Mouse (Mus musculus) stomach, postnatal 0 days (tissue): Measurements from ENCODE around the gene Ccdc89. TPM values are rescaled to one million over a fixed set of nuclear protein-coding genes. Genes with fewer than 3 reads are reported as not detected.

Experiments used
- ATAC-seq: fragments of 200-750 bp; cut with Nextera tagmentation; 2 replicates; pipeline ENCODE4 v1.8.0; 2017; ENCODE audit not compliant: low FRiP score, low TSS enrichment
- DNase-seq: peaks from one replicate; pipeline ENCODE4 v3.0.0-alpha.2; 2016; ENCODE audit warnings: low spot score
- H3K27ac ChIP-seq: fragments of 300-500 bp; sonication (generic); replicated peaks from 2 replicates; pipeline ENCODE4 v1.5.1; 2014; ENCODE audit warnings: mild to moderate bottlenecking, control low read depth
- H3K27me3 ChIP-seq: fragments of 300-500 bp; sonication (generic); 2 replicates; pipeline ENCODE4 v1.6.1; 2014; ENCODE audit warnings: low read length; ENCODE audit not compliant: control insufficient read depth, insufficient read depth
- H3K36me3 ChIP-seq: fragments of 300-500 bp; sonication (generic); 2 replicates; pipeline ENCODE4 v1.6.1; 2014; ENCODE audit warnings: low read length, mixed read lengths; ENCODE audit not compliant: control insufficient read depth, insufficient read depth
- H3K4me1 ChIP-seq: fragments of 300-500 bp; sonication (generic); replicated peaks from 2 replicates; pipeline ENCODE4 v1.6.1; 2014; ENCODE audit warnings: antibody characterized with exemption; ENCODE audit not compliant: control insufficient read depth, insufficient read depth
- H3K4me2 ChIP-seq: fragments of 300-500 bp; sonication (generic); replicated peaks from 2 replicates; pipeline ENCODE4 v1.6.1; 2014; ENCODE audit warnings: low read depth, mild to moderate bottlenecking, control low read depth, moderate library complexity
- H3K4me3 ChIP-seq: fragments of 300-500 bp; sonication (generic); 2 replicates; pipeline ENCODE4 v1.5.1; 2014; ENCODE audit warnings: low read depth, low read length, control low read depth
- H3K9ac ChIP-seq: fragments of 300-500 bp; sonication (generic); 2 replicates; pipeline ENCODE4 v1.6.1; 2014; ENCODE audit warnings: mild to moderate bottlenecking, low read length, control low read depth, mixed read lengths
- H3K9me3 ChIP-seq: fragments of 300-500 bp; sonication (generic); 2 replicates; pipeline ENCODE4 v1.6.1; 2016; ENCODE audit warnings: low read length; ENCODE audit not compliant: control insufficient read depth
- CTCF ChIP-seq: IDR thresholded peaks from 2 replicates; pipeline ENCODE4 v1.5.1; 2016; ENCODE audit warnings: antibody characterized with exemption, low read depth, mild to moderate bottlenecking, moderate library complexity
- EP300 ChIP-seq: optimal IDR thresholded peaks from 2 replicates; pipeline ENCODE3; 2016; ENCODE audit warnings: antibody characterized with exemption
- WGBS: fragments of 180-500 bp; shearing (Covaris S2); extraction: QIAGEN DNeasy Blood & Tissue Kit; methylation state at CpG from one replicate; pipeline ENCODE4 v1.1.7; 2014; 5-methylcytosine and 5-hydroxymethylcytosine counted together
- polyA plus RNA-seq: library from polyadenylated mRNA; unstranded; fragments of >200 nt; fragmentation: Nextera tagmentation; extraction: Ambion mirVana; gene quantifications from 2 replicates; pipeline ENCODE4 v1.2.1, GENCODE M21; 2015

Gene Ccdc89
- polyA plus RNA-seq, 1 experiment from 2014 or later: 0.91 TPM

DNA sequence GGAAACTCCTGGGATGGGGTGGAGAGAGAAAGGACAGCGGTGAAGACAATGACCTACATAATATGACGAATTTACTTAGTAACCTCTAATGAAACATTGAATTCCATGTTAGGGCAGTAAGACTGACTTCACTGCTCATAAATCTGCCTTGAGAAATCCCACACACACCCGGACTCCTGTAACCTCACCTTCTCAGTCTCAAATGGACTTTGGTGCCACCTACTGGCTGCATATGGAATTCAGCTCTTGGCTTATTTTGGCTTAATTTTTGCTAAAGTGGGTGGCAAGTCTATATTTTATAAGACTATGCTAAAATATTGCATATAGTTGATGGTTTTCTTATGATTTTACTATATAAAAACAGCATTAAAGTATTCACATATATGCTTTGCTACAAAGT, 16.4 kb upstream of the Ccdc89 start:
- H3K9ac ChIP-seq: no peak overlapping the region
- ATAC-seq: peak; percentile 60; the same call in 1 of the 2 replicates
- H3K4me2 ChIP-seq: no peak overlapping the region
- no peak overlapping the region for H3K4me3 ChIP-seq
- H3K36me3 ChIP-seq: no peaks in the 10 kb centered on the region
- TF ChIP-seq CTCF: peak; percentile 94
- no peak for TF ChIP-seq EP300
- 44% methylated on average over 3 of the region's 3 CpGs for WGBS
- DNase-seq: peak; percentile 74
- no peaks in the 10 kb centered on the region for H3K9me3 ChIP-seq
- no peaks in the 10 kb centered on the region for H3K4me1 ChIP-seq
- no peaks in the 10 kb centered on the region for H3K27me3 ChIP-seq
- H3K27ac ChIP-seq: no peak overlapping the region

DNA sequence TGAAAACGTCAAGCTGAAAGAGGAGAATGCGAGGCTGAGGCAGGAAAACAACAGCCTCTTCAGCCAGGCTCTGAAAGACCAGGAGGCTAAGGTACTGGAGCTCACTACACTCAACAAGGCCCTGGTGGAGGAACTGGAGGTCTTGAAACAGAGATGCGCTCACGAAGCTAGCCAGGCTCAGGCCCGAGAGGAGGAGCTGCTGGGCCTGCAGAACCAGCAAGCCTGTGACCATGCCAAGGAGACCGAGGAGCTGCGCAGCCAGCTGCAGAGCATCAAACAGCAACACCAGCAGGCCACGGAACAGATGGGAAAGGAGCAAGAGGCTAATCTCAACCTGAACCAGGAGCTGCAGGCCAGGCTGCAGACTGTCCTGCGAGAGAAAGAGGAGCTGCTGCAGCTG, 629 bp downstream of the Ccdc89 start:
- DNase-seq (no peak), ATAC-seq (no peak)
- TF ChIP-seq CTCF: no peak; the same call in 1 of the 2 replicates
- TF ChIP-seq EP300: no peak
- H3K4me3 ChIP-seq: peak overlapping the region; percentile 32; the same call in 1 of the 2 replicates
- no peaks in the 10 kb centered on the region for H3K27me3 ChIP-seq
- WGBS: 50% methylated on average over 9 of the region's 9 CpGs
- no peaks in the 10 kb centered on the region for H3K4me1 ChIP-seq
- H3K27ac ChIP-seq: no peak overlapping the region
- H3K9ac ChIP-seq: peak overlapping the region; percentile 60
- no peaks in the 10 kb centered on the region for H3K9me3 ChIP-seq
- H3K36me3 ChIP-seq: no peaks in the 10 kb centered on the region
- peak overlapping the region; percentile 69 for H3K4me2 ChIP-seq

DNA sequence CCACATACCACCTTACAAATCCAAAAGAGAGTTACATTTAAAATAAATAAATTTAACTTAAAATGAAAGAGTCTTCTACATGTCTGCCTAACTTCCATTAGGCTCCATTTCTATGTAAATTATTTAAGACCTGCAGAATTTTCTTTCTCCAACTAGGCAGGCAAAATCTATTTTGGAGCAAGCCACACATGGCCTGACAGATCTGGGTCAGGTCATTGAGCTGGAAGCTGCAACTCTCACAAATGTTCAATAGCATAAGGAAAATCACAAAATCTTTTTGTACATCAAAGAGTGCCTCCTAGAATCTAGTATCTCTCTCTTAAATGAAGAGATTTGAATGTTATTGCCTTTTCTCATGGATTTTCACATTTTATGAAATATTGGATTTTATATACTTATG, 5.8 kb downstream of the Ccdc89 start:
- H3K4me2 ChIP-seq: no peak overlapping the region
- no peak overlapping the region for H3K4me3 ChIP-seq
- ATAC-seq (no peak), DNase-seq (no peak)
- H3K9me3 ChIP-seq: no peaks in the 10 kb centered on the region
- H3K4me1 ChIP-seq: no peaks in the 10 kb centered on the region
- no peaks in the 10 kb centered on the region for H3K36me3 ChIP-seq
- H3K27ac ChIP-seq: no peak overlapping the region
- no peak for TF ChIP-seq CTCF
- H3K27me3 ChIP-seq: no peaks in the 10 kb centered on the region
- no peak overlapping the region for H3K9ac ChIP-seq

DNA sequence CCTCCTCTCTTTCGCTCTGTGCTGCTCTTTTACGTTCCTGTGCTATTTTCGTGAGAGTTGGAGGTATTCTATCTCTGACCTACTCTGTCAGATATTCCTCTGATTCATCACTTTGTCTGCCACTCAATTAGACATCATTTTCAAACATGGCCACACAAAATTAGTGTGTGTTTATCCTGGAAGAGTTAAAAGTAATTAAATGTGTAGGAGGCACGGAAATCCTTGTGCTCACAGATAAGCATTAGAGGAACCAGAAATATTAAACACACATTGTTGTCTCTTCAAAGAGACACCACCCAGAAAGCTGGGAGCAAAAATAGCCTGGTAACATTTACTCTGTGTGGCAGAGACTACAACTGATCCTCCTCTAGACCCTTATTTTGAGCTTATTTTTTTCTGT, 13.7 kb downstream of the Ccdc89 start:
- Histone ChIP-seq H3K4me2 (no peak overlapping the region), H3K4me3 (no peak overlapping the region), H3K36me3 (no peaks in the 10 kb centered on the region), H3K4me1 (no peaks in the 10 kb centered on the region), H3K9me3 (no peaks in the 10 kb centered on the region), H3K9ac (no peak overlapping the region), H3K27ac (no peak overlapping the region), H3K27me3 (no peaks in the 10 kb centered on the region)
- TF ChIP-seq CTCF (no peak), EP300 (no peak)
- WGBS: 84% methylated on average over 4 of the region's 4 CpGs
- ATAC-seq (no peak), DNase-seq (no peak)

GRCm38 (mm10) chr7:90442070-90442469, 15.7 kb downstream of the Ccdc89 start:
- no peaks in the 10 kb centered on the region for H3K9me3 ChIP-seq
- DNase-seq (no peak), ATAC-seq (no peak)
- TF ChIP-seq CTCF: no peak
- no peak for TF ChIP-seq EP300
- peak overlapping the region; percentile 67 for H3K27ac ChIP-seq
- 7% methylated on average over 4 of the region's 4 CpGs for WGBS
- peak overlapping the region; percentile 92 for H3K4me3 ChIP-seq
- no peaks in the 10 kb centered on the region for H3K27me3 ChIP-seq
- peak overlapping the region; percentile 51 for H3K4me2 ChIP-seq
- no peaks in the 10 kb centered on the region for H3K36me3 ChIP-seq
- H3K4me1 ChIP-seq: no peaks in the 10 kb centered on the region
- H3K9ac ChIP-seq: peak overlapping the region; percentile 57

- no peaks in the 10 kb centered on the region for H3K4me1 ChIP-seq
- ATAC-seq: peak; percentile 97
- H3K27me3 ChIP-seq: no peaks in the 10 kb centered on the region
- TF ChIP-seq CTCF (no peak), EP300 (peak; percentile 99)
- no peaks in the 10 kb centered on the region for H3K9me3 ChIP-seq
- H3K9ac ChIP-seq: peak within 1 kb of the TSS; percentile 98
- WGBS: under 1% methylated on average over 49 of the region's 54 CpGs
- H3K4me2 ChIP-seq: peak within 1 kb of the TSS; percentile 51
- no peaks in the 10 kb centered on the region for H3K36me3 ChIP-seq
- H3K27ac ChIP-seq: peak within 1 kb of the TSS; percentile 99
- DNase-seq: peak; percentile 98
- H3K4me3 ChIP-seq: peak within 1 kb of the TSS; percentile 92
Measured at GRCm38 (mm10) chr7:90442518-90443080, 16.2 kb downstream of the Ccdc89 start, which contains the start of gene Crebzf. Gene Crebzf (plus strand): TSS chr7:90442729.
